Mouse (Mus musculus) A20 (cell line): ENCODE results near the gene Syndig1l.

Experiments used
- DNase-seq: peaks from one replicate; pipeline ENCODE4 v3.0.0-alpha.2; 2011; ENCODE audit warnings: low read depth, low spot score

The Syndig1l gene

DNA sequence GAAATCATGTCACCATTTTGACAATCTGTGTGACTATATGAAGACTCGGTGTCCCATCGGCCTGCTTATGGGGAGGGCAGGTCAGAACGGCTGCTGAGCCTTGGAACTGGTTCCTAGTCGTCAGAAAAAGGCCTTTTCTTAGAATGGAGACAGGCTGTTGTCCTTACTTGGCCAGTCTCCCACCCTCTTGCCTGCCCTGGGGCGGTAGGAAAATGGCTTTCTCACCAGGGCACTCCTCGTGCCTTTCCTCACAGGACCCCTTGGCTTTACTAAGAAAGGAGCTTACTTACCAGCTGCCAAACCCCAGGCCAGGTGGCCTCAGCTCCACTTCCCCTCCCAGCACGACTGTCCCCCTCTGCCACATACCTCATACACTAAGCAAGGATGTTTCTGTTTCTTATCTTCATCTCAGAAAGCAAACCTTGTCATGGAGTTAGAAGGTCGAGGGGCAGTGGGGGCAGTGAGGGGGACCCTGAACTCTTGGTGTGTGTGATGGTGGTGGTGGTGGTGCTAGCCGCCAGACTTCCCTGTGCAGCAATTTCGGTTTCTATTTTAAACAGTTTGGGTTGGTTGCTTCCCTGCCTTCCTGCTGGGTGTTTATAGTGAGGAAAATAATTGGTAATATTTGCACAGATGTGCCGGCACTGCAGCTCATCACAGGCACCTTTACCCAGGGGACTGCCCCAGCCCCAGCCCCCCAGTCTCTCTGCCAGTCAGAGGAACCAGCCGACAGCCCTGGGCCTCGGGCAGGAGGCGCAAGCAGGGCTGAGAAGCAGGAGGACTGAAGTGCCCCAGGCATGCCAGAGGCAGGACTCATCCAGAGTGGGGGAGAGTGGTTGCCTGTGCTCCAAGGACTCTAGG is 23.7 kb downstream of the Syndig1l start:
- DNase-seq: peak; percentile 86

DNA sequence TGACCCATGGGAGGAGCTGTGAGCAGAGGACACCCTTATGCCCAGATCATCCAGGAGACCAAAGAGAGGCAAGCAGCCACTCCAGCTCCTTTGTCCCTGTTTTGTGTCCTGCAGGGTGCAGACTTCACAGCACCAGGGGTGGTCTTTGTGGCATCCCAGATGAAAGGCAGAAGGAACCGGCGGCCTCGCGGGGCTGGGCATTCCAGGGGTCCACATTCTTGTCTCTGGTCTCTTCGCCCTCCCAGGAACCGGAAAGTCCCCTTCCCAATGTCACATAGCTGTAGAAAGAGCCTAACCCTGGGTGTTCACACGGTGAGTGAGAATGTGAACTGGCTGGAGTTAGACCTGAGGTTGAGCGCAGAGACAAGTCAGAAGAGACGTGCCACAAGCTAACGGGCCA is 27.0 kb downstream of the Syndig1l start:
- no peak for DNase-seq

DNA sequence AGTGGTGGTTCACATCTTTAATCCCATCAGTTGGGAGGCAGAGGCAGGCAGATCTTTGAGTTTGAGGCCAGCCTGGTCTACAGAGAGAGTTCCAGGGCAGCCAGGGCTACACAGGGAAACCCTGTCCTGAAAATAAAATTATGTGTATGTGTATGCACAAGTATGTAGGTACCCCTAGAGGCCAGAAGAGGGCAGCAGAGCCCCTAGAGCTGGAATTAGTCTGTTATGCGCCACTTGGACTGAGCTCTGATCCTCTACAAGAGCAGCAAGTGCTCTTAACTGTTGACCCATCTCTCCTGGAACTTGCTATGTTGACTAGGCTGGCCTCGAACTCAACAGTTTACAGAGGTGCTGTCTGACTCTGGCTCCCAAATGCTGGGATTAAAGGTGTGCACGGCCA is 28.1 kb downstream of the Syndig1l start:
- peak; percentile 72 for DNase-seq

- peak; percentile 49 for DNase-seq
Observed at GRCm38 (mm10) chr12:84653912-84654311, 44.7 kb downstream of the Syndig1l start.

DNA sequence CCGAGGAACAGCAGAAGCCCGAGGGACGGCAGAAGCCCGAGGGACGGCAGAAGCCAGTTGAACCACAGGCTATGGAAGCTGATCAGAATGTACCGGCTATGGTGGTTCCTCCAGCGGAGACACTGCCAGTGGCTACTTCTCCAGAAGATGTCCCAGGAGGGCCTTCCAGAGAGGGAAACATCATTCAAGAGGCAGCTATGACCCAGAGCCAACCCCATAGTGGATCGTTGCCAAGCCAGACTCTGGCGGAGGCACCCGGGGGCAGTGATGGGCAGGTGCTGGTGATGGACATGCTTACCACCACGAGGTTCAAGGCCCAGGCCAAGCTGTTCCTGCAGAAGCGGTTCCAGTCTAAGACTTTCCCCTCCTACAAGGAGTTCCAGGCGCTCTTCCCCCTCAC is 48.4 kb downstream of the Syndig1l start:
- no peak for DNase-seq

- DNase-seq: no peak
Observed at GRCm38 (mm10) chr12:84640654-84641053, 58.0 kb downstream of the Syndig1l start, which contains the start of gene Vrtn. TSS of gene Vrtn (plus strand) at chr12:84641019.

DNA sequence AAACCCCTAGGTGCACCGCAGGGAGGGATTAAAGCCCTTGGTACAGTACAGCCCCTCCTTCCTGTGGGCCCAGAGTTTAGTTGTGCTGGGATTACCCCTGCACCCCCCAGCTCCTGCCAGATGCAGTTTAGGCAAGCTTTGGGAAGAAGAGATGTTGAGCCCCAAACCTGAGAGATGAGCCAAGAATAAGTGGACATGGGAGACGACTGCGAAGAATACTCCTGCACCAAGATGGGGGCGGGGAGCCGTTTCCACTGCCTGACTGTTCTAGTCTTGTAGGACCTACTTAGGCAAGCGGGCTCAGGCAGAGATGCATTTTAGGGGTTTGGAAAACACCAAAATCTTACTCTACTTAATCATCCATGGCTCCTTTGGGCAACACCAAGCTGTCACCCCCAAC is 58.4 kb downstream of the Syndig1l start:
- no peak for DNase-seq

DNA sequence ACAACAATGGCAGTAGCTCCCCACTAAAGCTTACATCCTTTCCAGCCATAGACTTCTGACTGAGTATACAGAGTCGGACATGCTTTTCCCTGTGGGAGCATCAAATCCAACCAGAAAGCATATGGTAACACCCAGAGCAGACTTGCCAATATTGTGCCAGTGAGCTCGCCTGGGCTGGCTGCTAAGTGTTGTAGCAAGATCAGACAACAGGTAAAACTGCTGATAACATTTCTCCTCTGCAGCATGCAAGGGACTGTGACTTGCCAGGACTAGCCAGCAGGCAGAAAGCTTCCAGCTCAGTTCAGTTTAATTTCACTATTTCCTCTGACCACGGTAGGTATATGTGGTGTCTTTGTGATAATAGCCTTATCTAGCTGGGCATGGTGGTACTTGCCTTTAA is 66.8 kb downstream of the Syndig1l start:
- no peak for DNase-seq
